Mouse (Mus musculus): ENCODE results near the gene Tcf7l1. TPM values are rescaled to one million over a fixed set of nuclear protein-coding genes. Genes with fewer than 3 reads are reported as not detected.

The Tcf7l1 gene
- total and polyA plus RNA-seq, 2 experiments from 2014 or later: 4.0 to 9.1 TPM

GRCm38 (mm10) chr6:72825762-72826161 is 36.7 kb upstream of the Tcf7l1 start:
- ATAC-seq: no peak
- Histone ChIP-seq H3K27me3 (ENCODE audit: insufficient read depth, low read length) (no peaks in the 10 kb centered on the region), H3K9ac (replicated peaks; ENCODE audit: low read length) (no peak overlapping the region), H3K4me3 (ENCODE audit: low read length) (no peak overlapping the region), H3K27ac (no peak overlapping the region), H3K4me2 (ENCODE audit: low read depth, low read length) (peak overlapping the region; percentile 52), H3K4me1 (ENCODE audit: insufficient read depth, low read length) (0 out of 2 replicates have a peak, but pooled peaks cover 11% of the 10 kb centered on the region), H3K9me3 (ENCODE audit: low read length) (no peaks in the 10 kb centered on the region), H3K36me3 (ENCODE audit: insufficient read depth, low read length) (no peaks in the 10 kb centered on the region)
- no peak for TF ChIP-seq CTCF (IDR thresholded peaks at IDR 0.05; ENCODE audit: low read depth)
- WGBS: 52% methylated on average over 9 of the region's 9 CpGs
- no peak for DNase-seq (ENCODE audit: low spot score)

- peak; percentile 20 for DNase-seq (ENCODE audit: low spot score)
- peak overlapping the region; percentile 25; the same call in 1 of the 2 replicates for H3K9ac ChIP-seq (replicated peaks; ENCODE audit: low read length)
- WGBS: 6% methylated on average over 26 of the region's 26 CpGs
Measured at GRCm38 (mm10) chr6:72824971-72825737, 36.1 kb upstream of the Tcf7l1 start.

GRCm38 (mm10) chr6:72813456-72813855 is 24.4 kb upstream of the Tcf7l1 start:
- peak; percentile 35; the same call in 1 of the 2 replicates for ATAC-seq
- H3K4me3 ChIP-seq (ENCODE audit: low read length): no peak overlapping the region
- H3K36me3 ChIP-seq (ENCODE audit: insufficient read depth, low read length): no peaks in the 10 kb centered on the region
- no peaks in the 10 kb centered on the region for H3K4me1 ChIP-seq (ENCODE audit: insufficient read depth, low read length)
- no peak for DNase-seq (ENCODE audit: low spot score)
- H3K4me2 ChIP-seq (ENCODE audit: low read depth, low read length): no peak overlapping the region
- H3K27me3 ChIP-seq (ENCODE audit: insufficient read depth, low read length): no peaks in the 10 kb centered on the region
- H3K9ac ChIP-seq (replicated peaks; ENCODE audit: low read length): no peak overlapping the region
- H3K27ac ChIP-seq: no peak overlapping the region
- H3K9me3 ChIP-seq (ENCODE audit: low read length): no peaks in the 10 kb centered on the region
- TF ChIP-seq CTCF (IDR thresholded peaks at IDR 0.05; ENCODE audit: low read depth): no peak
- 74% methylated on average over 9 of the region's 9 CpGs for WGBS

More at GRCm38 (mm10) chr6:72824971-72825737, 36.1 kb upstream of the Tcf7l1 start:
- H3K4me1 ChIP-seq (ENCODE audit: insufficient read depth, low read length): 0 out of 2 replicates have a peak, but pooled peaks cover 11% of the 10 kb centered on the region
- H3K4me2 ChIP-seq (ENCODE audit: low read depth, low read length): peak overlapping the region; percentile 52
- no peak overlapping the region for H3K27ac ChIP-seq
- no peaks in the 10 kb centered on the region for H3K36me3 ChIP-seq (ENCODE audit: insufficient read depth, low read length)
- no peaks in the 10 kb centered on the region for H3K9me3 ChIP-seq (ENCODE audit: low read length)
- H3K27me3 ChIP-seq (ENCODE audit: insufficient read depth, low read length): no peaks in the 10 kb centered on the region
- H3K4me3 ChIP-seq (ENCODE audit: low read length): peak overlapping the region; percentile 19
- ATAC-seq: peak; percentile 48
- no peak for TF ChIP-seq CTCF (IDR thresholded peaks at IDR 0.05; ENCODE audit: low read depth)

GRCm38 (mm10) chr6:72810248-72810647 is 21.2 kb upstream of the Tcf7l1 start:
- no peaks in the 10 kb centered on the region for H3K9me3 ChIP-seq (ENCODE audit: low read length)
- 60% methylated on average over 7 of the region's 7 CpGs for WGBS
- no peaks in the 10 kb centered on the region for H3K27me3 ChIP-seq (ENCODE audit: insufficient read depth, low read length)
- DNase-seq (ENCODE audit: low spot score): no peak
- no peaks in the 10 kb centered on the region for H3K4me1 ChIP-seq (ENCODE audit: insufficient read depth, low read length)
- peak; percentile 35; the same call in 1 of the 2 replicates for ATAC-seq
- no peak for TF ChIP-seq CTCF (IDR thresholded peaks at IDR 0.05; ENCODE audit: low read depth)
- H3K36me3 ChIP-seq (ENCODE audit: insufficient read depth, low read length): no peaks in the 10 kb centered on the region
- H3K4me2 ChIP-seq (ENCODE audit: low read depth, low read length): no peak overlapping the region
- no peak overlapping the region for H3K27ac ChIP-seq
- no peak overlapping the region for H3K4me3 ChIP-seq (ENCODE audit: low read length)
- H3K9ac ChIP-seq (replicated peaks; ENCODE audit: low read length): no peak overlapping the region

- DNase-seq (ENCODE audit: low spot score) (no peak), ATAC-seq (no peak)
- Histone ChIP-seq H3K27me3 (ENCODE audit: insufficient read depth, low read length) (no peaks in the 10 kb centered on the region), H3K4me2 (ENCODE audit: low read depth, low read length) (no peak overlapping the region), H3K27ac (no peak overlapping the region), H3K4me3 (ENCODE audit: low read length) (no peak overlapping the region), H3K36me3 (ENCODE audit: insufficient read depth, low read length) (no peaks in the 10 kb centered on the region), H3K4me1 (ENCODE audit: insufficient read depth, low read length) (no peaks in the 10 kb centered on the region), H3K9me3 (ENCODE audit: low read length) (no peaks in the 10 kb centered on the region), H3K9ac (replicated peaks; ENCODE audit: low read length) (no peak overlapping the region)
- no peak for TF ChIP-seq CTCF (IDR thresholded peaks at IDR 0.05; ENCODE audit: low read depth)
- WGBS: 81% methylated on average over 4 of the region's 4 CpGs
Measured at GRCm38 (mm10) chr6:72809522-72810149, 20.6 kb upstream of the Tcf7l1 start.

GRCm38 (mm10) chr6:72808342-72808741 is 19.3 kb upstream of the Tcf7l1 start:
- H3K4me2 ChIP-seq (ENCODE audit: low read depth, low read length): no peak overlapping the region
- H3K9me3 ChIP-seq (ENCODE audit: low read length): no peaks in the 10 kb centered on the region
- ATAC-seq (no peak), DNase-seq (ENCODE audit: low spot score) (no peak)
- no peaks in the 10 kb centered on the region for H3K4me1 ChIP-seq (ENCODE audit: insufficient read depth, low read length)
- no peak for TF ChIP-seq CTCF (IDR thresholded peaks at IDR 0.05; ENCODE audit: low read depth)
- no peaks in the 10 kb centered on the region for H3K36me3 ChIP-seq (ENCODE audit: insufficient read depth, low read length)
- 72% methylated on average over 3 of the region's 3 CpGs for WGBS
- H3K27ac ChIP-seq: no peak overlapping the region
- no peak overlapping the region for H3K4me3 ChIP-seq (ENCODE audit: low read length)
- H3K9ac ChIP-seq (replicated peaks; ENCODE audit: low read length): no peak overlapping the region
- no peaks in the 10 kb centered on the region for H3K27me3 ChIP-seq (ENCODE audit: insufficient read depth, low read length)
